Mouse (Mus musculus) retina, postnatal 1 day (tissue): ENCODE measurements around the gene Dnajc12.
A peak's percentile ranks its signal among the peaks of the same experiment; 100 is the strongest.
"Not testable (repeated sequence)": the region's sequence is repeated elsewhere in the genome, so short reads cannot be mapped to it uniquely, and the experiment has no call there.

Experiments used
- DNase-seq: peaks from one replicate; pipeline ENCODE4 v3.0.0-alpha.2; 2012

The Dnajc12 gene

DNA sequence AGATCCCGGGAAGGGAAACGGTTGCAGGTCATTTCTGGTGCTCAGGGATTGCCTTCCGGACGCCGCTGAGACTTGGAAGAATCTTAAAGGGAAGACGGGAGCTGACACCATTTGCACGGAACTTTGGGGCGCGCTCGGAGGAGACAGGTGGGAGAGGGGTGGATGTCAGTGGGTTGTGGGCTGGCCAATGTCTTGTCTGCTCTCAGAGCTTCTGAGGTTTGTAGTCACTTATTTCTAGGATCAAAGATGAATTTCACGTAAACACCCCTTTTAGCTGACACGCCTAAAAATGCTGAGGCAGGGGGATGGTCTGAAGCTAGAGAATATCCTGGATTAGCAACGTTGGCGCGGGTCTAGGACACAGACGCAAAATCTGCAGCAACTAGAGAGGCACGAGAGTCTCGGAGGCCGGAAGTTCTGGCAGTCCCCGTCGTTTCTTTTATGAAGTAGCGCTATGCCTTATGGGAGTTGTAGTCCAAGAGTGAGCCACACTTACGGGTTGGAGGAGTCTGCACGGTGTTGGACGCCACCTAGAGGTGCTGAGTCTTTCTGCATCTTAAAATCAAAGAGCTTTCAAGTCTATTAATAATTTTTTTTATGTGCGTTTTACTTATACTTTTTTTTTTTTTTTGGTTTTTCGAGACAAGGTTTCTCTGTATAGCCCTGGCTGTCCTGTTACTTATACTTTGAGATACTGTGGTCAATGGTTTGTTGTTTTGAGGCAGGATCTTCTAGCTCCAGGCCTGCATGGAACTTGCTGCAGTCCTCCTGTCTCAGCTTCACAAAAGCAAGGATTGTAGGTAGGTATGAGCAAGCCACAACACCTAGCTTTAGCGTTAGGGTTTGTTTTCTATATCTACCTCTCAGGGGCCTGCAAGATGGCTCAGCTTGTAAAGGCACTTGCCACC is at the start of gene Dnajc12:
Gene Dnajc12, plus strand, starts transcription at position 72 of the 908 bp plus-strand sequence.
- peak; percentile 99 for DNase-seq

- DNase-seq, result no peak
Measured at GRCm38 (mm10) chr10:63336901-63337300, 45.3 kb upstream of the Dnajc12 start.

- no peak for DNase-seq
Measured at GRCm38 (mm10) chr10:63337326-63337725, 44.9 kb upstream of the Dnajc12 start.

- DNase-seq, result peak; percentile 76
Measured at GRCm38 (mm10) chr10:63337951-63338836, 44.0 kb upstream of the Dnajc12 start.

DNA sequence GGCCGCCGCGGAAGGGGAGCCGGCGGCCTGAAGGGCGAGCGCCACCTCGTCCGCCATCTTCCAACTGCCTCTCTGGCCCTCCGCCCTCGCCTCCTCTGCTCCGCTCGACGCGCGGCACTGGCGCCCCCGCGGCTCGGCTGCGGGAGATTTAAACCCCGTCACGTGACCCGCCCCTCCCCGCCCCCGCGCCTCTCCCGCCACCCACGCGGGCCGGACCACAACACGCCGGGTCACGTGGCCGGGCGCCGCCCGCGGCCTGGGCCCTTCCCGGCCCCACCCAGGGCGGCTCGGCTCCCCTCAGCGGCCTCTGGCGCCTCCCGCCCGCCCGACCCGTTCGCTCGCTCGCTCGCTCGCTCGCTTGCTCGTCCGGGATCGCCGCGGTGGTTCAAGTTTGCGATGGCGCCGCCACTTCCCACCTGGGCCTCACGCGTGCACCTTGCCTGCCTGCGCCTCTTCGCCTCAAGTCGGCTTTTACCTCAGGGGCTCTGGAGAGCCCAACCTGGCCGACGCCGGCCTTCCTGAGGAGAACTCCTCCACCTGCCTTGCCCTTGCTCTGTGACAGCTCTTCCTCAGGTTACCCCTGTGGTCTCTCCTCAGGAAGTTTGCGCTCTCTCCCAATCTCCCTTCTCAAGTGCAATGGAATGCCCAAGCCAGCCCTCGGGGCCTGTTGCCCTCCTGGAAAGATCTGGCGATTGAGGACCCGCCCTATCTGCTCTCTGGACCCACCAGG is 43.2 kb upstream of the Dnajc12 start:
- DNase-seq, result peak; percentile 95

- DNase-seq, result no peak
Measured at GRCm38 (mm10) chr10:63341351-63341750, 40.9 kb upstream of the Dnajc12 start.

DNA sequence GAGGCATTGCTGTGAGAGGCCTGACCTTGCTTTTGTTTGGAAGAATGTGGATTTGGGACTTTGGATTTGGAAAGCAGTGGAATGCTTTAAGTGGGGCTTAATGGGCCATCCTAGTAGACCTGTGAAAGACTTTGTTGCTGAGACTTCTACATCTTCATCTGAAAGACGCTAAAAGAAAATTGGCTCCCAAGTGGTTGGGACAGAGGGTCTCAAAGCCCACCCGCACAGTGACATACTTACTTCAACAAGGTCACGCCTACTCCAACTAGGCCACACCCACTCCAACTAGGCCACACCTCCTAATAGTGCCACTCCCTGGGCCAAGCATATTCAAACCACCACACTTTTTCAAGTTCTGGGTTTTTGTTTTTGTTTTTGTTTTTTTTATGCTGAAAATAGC is 37.5 kb upstream of the Dnajc12 start:
- no peak for DNase-seq

- no peak for DNase-seq
Measured at GRCm38 (mm10) chr10:63348291-63348690, 34.0 kb upstream of the Dnajc12 start.

DNA sequence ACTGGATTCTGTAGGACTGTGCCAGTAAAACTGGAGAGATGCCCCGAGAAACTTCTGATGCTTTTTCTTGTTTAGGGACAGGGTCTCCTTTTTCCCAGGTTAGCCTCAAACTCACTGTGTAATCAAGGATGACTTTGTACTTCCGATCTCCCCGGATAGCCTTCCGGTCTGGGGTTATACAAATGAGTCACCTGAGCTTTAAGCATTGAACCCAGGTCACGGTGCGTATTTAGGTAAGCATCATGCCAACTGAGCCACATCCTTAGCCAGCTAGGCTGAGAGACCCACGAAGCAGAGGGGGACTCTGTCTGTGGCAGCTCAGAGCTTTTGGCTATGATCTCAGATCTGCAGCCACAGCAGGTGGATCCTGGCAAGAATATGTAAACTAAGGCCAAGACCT is 31.6 kb upstream of the Dnajc12 start:
- no peak for DNase-seq

GRCm38 (mm10) chr10:63351099-63351498 is 31.1 kb upstream of the Dnajc12 start:
- not testable (repeated sequence) for DNase-seq

- no peak for DNase-seq
Measured at GRCm38 (mm10) chr10:63352111-63352510, 30.1 kb upstream of the Dnajc12 start.

DNA sequence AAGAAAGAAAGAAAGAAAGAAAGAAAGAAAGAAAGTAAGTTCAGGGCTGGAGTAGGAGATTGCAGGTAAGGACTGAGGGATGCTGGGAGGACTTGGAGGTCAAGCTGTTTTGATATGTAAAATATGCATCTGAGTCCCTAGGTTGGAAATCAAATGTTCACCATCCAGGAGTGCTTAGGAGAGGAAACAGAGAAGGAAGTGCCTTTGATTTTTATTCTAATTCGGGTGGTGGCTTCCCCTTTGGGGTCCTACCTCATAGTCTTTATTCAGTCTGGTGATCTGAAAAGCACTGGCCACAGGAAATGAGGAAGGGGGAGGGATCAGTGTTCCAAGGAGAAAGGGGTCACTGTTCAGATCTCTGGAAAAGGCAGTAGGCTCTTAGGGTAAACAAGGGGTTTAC is 21.7 kb upstream of the Dnajc12 start:
- no peak for DNase-seq

GRCm38 (mm10) chr10:63365918-63366455 is 16.3 kb upstream of the Dnajc12 start:
- no peak for DNase-seq

DNA sequence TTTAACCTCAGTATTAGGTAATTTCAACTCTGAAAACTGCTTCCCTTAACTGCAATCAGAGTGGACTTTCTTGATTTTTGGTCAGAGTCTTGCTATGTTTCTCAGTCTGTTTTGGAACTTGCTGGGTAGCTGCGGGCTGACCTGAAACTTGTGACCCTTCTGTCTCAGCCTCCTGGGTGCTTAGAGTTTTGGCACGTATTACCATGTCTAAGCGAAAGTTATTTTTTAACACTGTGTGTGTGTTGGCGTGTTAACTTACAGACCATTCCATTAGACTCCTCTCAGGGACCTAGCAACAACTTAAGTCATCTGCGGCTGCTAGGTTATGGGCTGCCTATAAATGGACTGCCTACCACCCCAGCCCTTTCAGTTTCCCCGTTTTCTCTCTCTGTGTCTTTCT is 14.9 kb upstream of the Dnajc12 start:
- DNase-seq, result no peak

DNA sequence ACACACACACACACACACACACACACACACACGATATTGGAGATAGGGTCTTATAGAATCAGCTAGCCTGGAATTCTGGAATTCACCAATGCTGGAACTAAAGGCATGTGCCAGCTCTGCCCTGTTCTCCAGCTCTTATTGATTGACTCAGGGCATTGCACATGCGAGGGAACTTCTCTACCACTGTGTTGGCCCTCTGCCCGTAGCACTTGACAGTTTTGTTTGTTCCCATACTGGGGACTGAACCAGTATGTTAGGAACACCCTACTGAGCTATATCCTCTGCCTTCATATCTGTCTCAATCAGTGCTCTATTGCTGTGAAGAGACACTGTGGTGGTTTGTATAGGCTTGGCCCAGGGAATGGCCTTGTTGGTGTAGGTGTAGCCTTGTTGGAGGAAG is 14.2 kb upstream of the Dnajc12 start:
- DNase-seq, result no peak

DNA sequence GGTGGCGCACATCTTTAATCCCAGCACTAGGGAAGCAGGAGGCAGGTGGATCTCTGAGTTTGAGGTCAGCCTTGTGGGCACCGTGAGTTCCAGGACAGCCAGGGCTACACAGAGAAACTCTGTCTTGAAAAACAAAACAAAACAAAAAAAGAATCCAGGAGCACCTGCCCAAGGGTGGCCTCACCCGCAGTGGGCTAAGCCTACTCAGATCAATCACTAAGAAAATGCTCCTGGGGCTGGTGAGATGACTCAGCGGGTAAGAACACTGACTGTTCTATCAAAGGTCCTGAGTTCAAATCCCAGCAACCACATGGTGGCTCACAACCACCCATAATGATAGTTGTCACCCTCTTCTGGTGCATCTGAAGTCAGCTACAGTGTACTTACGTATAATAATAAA is 5.9 kb upstream of the Dnajc12 start:
- DNase-seq, result no peak

GRCm38 (mm10) chr10:63377468-63377867 is 4.8 kb upstream of the Dnajc12 start:
- peak; percentile 86 for DNase-seq

DNA sequence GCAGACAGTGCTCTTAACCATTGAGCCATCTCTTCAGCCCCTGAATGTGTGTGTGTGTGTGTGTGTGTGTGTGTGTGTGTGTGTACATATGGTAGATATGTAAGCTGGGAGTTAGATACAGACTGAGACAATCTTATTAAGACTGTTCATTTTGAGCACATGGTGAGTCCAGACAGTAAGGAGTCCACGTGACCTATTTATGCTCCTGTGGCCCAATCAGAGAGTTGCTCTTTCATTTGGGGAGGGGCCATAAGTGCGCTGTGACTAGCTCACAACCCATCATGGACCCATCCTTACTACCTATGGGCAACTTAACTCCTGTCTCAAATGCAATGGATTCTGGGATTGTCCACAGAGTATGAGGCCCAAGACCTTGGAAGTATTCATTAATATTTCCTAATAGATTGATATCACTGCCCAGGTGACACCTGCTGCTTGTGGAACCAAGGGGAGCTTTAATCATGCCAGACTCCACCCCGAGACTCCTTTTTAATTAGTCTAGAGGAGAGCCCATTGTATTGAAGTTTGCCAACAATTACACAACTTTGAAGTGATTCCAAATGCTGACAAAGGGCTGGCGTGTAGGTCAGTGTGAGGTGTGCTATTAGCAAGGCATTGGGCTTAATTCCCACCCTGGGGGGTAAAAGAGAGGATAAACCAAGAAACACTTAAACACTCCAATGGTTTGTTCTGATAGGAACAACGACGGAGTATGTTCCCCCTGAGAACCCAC is 3.1 kb upstream of the Dnajc12 start:
- peak; percentile 36 for DNase-seq

GRCm38 (mm10) chr10:63381498-63382280 is 554 bp upstream of the Dnajc12 start, which contains the start of gene Sirt1:
Gene Sirt1, minus strand, starts transcription at chr10:63381704.
- peak; percentile 19 for DNase-seq

GRCm38 (mm10) chr10:63385897-63386296 is 3.7 kb downstream of the Dnajc12 start:
- DNase-seq, result not testable (repeated sequence)

DNA sequence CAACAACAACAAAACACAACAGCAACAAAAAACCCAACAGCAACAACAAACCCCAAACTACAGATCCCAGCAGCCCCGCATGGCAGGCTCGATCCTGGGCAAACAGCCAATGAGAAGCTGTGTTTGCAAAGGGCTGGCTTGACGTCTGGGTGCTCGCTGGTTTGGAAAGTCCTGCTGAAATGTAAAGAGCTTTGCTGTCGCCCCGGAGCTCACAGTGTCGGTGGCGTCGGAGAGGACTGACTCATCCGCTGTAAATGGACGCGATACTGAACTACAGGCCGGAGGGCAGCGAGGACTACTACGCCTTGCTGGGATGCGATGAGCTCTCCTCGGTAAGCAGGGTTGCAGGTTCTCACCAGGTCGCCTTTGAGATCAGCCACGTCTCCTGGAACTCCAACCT is 4.2 kb downstream of the Dnajc12 start:
- DNase-seq, result peak; percentile 93
